Mouse (Mus musculus) heart, postnatal 0 days (tissue): ENCODE results near the gene Gfpt2.

Source experiments
- CTCF ChIP-seq: IDR thresholded peaks from 2 replicates; pipeline ENCODE4 v1.5.1; 2016; ENCODE audit warnings: antibody characterized with exemption, control low read depth, low read depth
- EP300 ChIP-seq: IDR thresholded peaks from 2 replicates; pipeline ENCODE4 v1.6.1; 2016; ENCODE audit warnings: antibody characterized with exemption, low read depth

DNA sequence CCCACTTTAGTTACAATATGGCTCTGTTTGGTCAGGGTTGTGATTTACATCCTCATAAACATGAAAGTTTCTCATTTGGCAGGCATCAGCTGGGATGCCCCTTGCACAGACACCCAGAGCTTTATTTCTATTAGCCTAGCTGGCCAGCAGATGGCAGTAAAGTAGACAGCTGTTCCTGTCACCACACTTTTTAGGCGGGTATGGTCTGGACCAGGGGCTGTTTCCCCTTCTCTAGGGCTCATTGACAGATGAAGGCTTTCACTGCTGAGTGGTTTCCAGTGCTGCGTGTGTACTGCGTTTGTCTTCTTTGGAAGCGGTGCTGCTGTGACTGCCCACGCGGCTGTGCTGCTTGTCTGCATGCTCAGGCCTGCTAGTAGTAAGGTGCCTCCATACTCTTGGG is 77.9 kb downstream of the Gfpt2 start:
- TF ChIP-seq CTCF = peak; percentile 60
- no peak for TF ChIP-seq EP300
